Mouse (Mus musculus) cerebellum, postnatal 36 days (tissue): ENCODE measurements around the gene Ythdf2.

ENCODE experiments used
- DNase-seq, 2 experiments: peaks; one replicate each; pipeline ENCODE4 v3.0.0; 2021 to 2022; ENCODE audit warnings: mixed read lengths in 2 of 2

The Ythdf2 gene

GRCm38 (mm10) chr4:132145092-132145491 is 67.0 kb downstream of the Ythdf2 start:
- no peak for DNase-seq

DNA sequence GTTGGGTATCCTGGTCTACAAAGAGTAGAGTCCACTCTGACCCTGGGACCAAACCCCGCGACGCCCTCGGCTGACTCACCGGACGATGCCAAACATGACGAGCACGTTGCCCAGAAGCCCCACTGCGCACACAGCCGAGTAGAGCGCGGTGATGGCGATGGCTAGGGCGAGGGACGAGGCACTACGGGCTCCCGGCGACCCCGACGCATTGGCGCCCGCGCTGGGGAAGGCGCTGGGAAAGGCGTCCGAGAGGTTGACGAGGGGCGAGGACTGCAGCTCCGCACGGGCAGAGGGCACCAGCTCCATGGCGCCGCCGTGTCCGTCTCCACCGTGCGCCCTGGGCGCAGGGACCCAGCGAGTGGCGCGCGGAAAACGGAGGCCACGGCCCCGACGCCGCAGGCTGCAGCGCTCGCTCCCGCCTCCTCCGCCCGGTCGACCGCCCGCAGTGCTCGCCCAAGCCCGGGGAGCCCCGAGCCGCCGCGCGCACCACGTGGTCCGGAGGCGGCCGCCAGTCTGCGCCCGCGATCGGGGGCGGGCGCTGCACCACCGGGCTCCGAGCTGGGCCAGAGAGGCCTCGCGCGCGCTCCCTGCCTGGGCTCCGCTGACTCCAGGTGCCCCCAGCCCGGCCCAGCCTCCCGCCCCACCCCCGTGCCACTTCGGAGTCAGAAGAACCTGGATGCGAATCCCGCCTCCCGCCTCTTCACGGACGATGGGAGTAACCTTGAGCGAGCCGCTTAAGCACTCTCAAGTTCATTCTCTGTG is 67.8 kb downstream of the Ythdf2 start, which contains the start of gene Oprd1:
Oprd1 (minus strand) TSS at position 407 of the 762 bp plus-strand sequence.
- no peak for DNase-seq

- DNase-seq = no peak
Measured at GRCm38 (mm10) chr4:132138640-132139039, 73.5 kb downstream of the Ythdf2 start.

DNA sequence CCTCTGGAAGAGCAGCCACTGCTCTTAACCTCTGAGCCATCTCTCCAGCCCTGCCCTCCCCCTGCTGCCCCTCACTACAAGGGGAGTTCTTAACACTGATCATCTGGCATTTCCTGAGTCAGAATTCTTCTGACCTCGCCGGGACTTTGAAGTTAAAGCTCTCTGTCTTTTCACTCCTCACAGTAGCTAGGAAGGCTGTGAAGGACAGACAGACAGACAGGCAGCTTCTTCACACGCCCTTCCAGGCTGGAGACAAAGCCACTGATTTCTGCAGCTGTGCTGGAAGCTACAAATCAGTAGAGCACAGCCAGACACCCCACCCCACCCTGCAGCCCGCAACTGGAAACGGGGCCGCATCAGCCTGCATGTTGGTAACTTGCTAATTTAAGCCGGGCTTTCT is 75.1 kb downstream of the Ythdf2 start:
- no peak for DNase-seq
